Mouse (Mus musculus): ENCODE results near the gene Slc35f3. TPM values are rescaled to one million over a fixed set of nuclear protein-coding genes. Genes with fewer than 3 reads are reported as not detected.

Gene Slc35f3
- polyA plus RNA-seq, 1 experiment: 0.14 TPM

GRCm38 (mm10) chr8:126299333-126299732 is 975 bp downstream of the Slc35f3 start:
- TF ChIP-seq CTCF (IDR thresholded peaks at IDR 0.05; ENCODE audit: control insufficient read depth, insufficient read depth, insufficient replicate concordance, low read depth, low read length) (no peak), POLR2A (IDR thresholded peaks at IDR 0.05; ENCODE audit: control insufficient read depth, low read depth, low read length) (no peak)
- H3K4me1 ChIP-seq (ENCODE audit: control insufficient read depth, insufficient read depth, low read length): peaks cover 7% of the 10 kb centered on the region
- H3K4me3 ChIP-seq (ENCODE audit: control insufficient read depth, low read depth, low read length): no peak overlapping the region
- H3K27me3 ChIP-seq (ENCODE audit: control insufficient read depth, insufficient read depth, low read length): no peaks in the 10 kb centered on the region
- no peak overlapping the region for H3K27ac ChIP-seq (ENCODE audit: control insufficient read depth, insufficient read depth, low read depth, low read length)
- no peaks in the 10 kb centered on the region for H3K36me3 ChIP-seq (ENCODE audit: control insufficient read depth, insufficient read depth, low read length)

GRCm38 (mm10) chr8:126300350-126300749 is 2.0 kb downstream of the Slc35f3 start:
- no peaks in the 10 kb centered on the region for H3K36me3 ChIP-seq (ENCODE audit: control insufficient read depth, insufficient read depth, low read length)
- H3K27me3 ChIP-seq (ENCODE audit: control insufficient read depth, insufficient read depth, low read length): no peaks in the 10 kb centered on the region
- H3K27ac ChIP-seq (ENCODE audit: control insufficient read depth, insufficient read depth, low read depth, low read length): no peak overlapping the region
- TF ChIP-seq CTCF (IDR thresholded peaks at IDR 0.05; ENCODE audit: control insufficient read depth, insufficient read depth, insufficient replicate concordance, low read depth, low read length) (no peak), POLR2A (IDR thresholded peaks at IDR 0.05; ENCODE audit: control insufficient read depth, low read depth, low read length) (no peak)
- H3K4me1 ChIP-seq (ENCODE audit: control insufficient read depth, insufficient read depth, low read length): peaks cover 7% of the 10 kb centered on the region
- H3K4me3 ChIP-seq (ENCODE audit: control insufficient read depth, low read depth, low read length): no peak overlapping the region

GRCm38 (mm10) chr8:126301580-126301979 is 3.2 kb downstream of the Slc35f3 start:
- Histone ChIP-seq H3K4me3 (ENCODE audit: control insufficient read depth, low read depth, low read length) (no peak overlapping the region), H3K4me1 (ENCODE audit: control insufficient read depth, insufficient read depth, low read length) (peaks cover 7% of the 10 kb centered on the region), H3K36me3 (ENCODE audit: control insufficient read depth, insufficient read depth, low read length) (no peaks in the 10 kb centered on the region), H3K27ac (ENCODE audit: control insufficient read depth, insufficient read depth, low read depth, low read length) (no peak overlapping the region), H3K27me3 (ENCODE audit: control insufficient read depth, insufficient read depth, low read length) (no peaks in the 10 kb centered on the region)
- TF ChIP-seq CTCF (IDR thresholded peaks at IDR 0.05; ENCODE audit: control insufficient read depth, insufficient read depth, insufficient replicate concordance, low read depth, low read length): no peak
- no peak for TF ChIP-seq POLR2A (IDR thresholded peaks at IDR 0.05; ENCODE audit: control insufficient read depth, low read depth, low read length)

- no peak overlapping the region for H3K27ac ChIP-seq (ENCODE audit: control insufficient read depth, insufficient read depth, low read depth, low read length)
- TF ChIP-seq POLR2A (IDR thresholded peaks at IDR 0.05; ENCODE audit: control insufficient read depth, low read depth, low read length) (no peak), CTCF (IDR thresholded peaks at IDR 0.05; ENCODE audit: control insufficient read depth, insufficient read depth, insufficient replicate concordance, low read depth, low read length) (no peak)
- H3K4me1 ChIP-seq (ENCODE audit: control insufficient read depth, insufficient read depth, low read length): no peaks in the 10 kb centered on the region
- H3K36me3 ChIP-seq (ENCODE audit: control insufficient read depth, insufficient read depth, low read length): no peaks in the 10 kb centered on the region
- H3K4me3 ChIP-seq (ENCODE audit: control insufficient read depth, low read depth, low read length): no peak overlapping the region
- no peaks in the 10 kb centered on the region for H3K27me3 ChIP-seq (ENCODE audit: control insufficient read depth, insufficient read depth, low read length)
These were observed 8.8 kb downstream of the Slc35f3 start for GRCm38 (mm10) chr8:126307164-126307563.

- Histone ChIP-seq H3K27ac (ENCODE audit: control insufficient read depth, insufficient read depth, low read depth, low read length) (no peak overlapping the region), H3K36me3 (ENCODE audit: control insufficient read depth, insufficient read depth, low read length) (no peaks in the 10 kb centered on the region), H3K27me3 (ENCODE audit: control insufficient read depth, insufficient read depth, low read length) (no peaks in the 10 kb centered on the region), H3K4me1 (ENCODE audit: control insufficient read depth, insufficient read depth, low read length) (no peaks in the 10 kb centered on the region), H3K4me3 (ENCODE audit: control insufficient read depth, low read depth, low read length) (no peak overlapping the region)
- TF ChIP-seq CTCF (IDR thresholded peaks at IDR 0.05; ENCODE audit: control insufficient read depth, insufficient read depth, insufficient replicate concordance, low read depth, low read length): no peak
- no peak for TF ChIP-seq POLR2A (IDR thresholded peaks at IDR 0.05; ENCODE audit: control insufficient read depth, low read depth, low read length)
These were observed 10.7 kb downstream of the Slc35f3 start for GRCm38 (mm10) chr8:126309015-126309414.

- TF ChIP-seq POLR2A (IDR thresholded peaks at IDR 0.05; ENCODE audit: control insufficient read depth, low read depth, low read length): no peak
- TF ChIP-seq CTCF (IDR thresholded peaks at IDR 0.05; ENCODE audit: control insufficient read depth, insufficient read depth, insufficient replicate concordance, low read depth, low read length): no peak
- Histone ChIP-seq H3K4me1 (ENCODE audit: control insufficient read depth, insufficient read depth, low read length) (no peaks in the 10 kb centered on the region), H3K27ac (ENCODE audit: control insufficient read depth, insufficient read depth, low read depth, low read length) (no peak overlapping the region), H3K27me3 (ENCODE audit: control insufficient read depth, insufficient read depth, low read length) (no peaks in the 10 kb centered on the region), H3K36me3 (ENCODE audit: control insufficient read depth, insufficient read depth, low read length) (no peaks in the 10 kb centered on the region), H3K4me3 (ENCODE audit: control insufficient read depth, low read depth, low read length) (no peak overlapping the region)
These were observed 26.6 kb downstream of the Slc35f3 start for GRCm38 (mm10) chr8:126324931-126325330.

- Histone ChIP-seq H3K36me3 (ENCODE audit: control insufficient read depth, insufficient read depth, low read length) (no peaks in the 10 kb centered on the region), H3K27me3 (ENCODE audit: control insufficient read depth, insufficient read depth, low read length) (no peaks in the 10 kb centered on the region), H3K4me1 (ENCODE audit: control insufficient read depth, insufficient read depth, low read length) (no peaks in the 10 kb centered on the region), H3K4me3 (ENCODE audit: control insufficient read depth, low read depth, low read length) (no peak overlapping the region; the same call in 1 of the 2 replicates), H3K27ac (ENCODE audit: control insufficient read depth, insufficient read depth, low read depth, low read length) (no peak overlapping the region)
- no peak for TF ChIP-seq CTCF (IDR thresholded peaks at IDR 0.05; ENCODE audit: control insufficient read depth, insufficient read depth, insufficient replicate concordance, low read depth, low read length)
These were observed 27.8 kb downstream of the Slc35f3 start for GRCm38 (mm10) chr8:126326136-126326535.

- no peak overlapping the region for H3K27ac ChIP-seq (ENCODE audit: control insufficient read depth, insufficient read depth, low read depth, low read length)
These were observed 28.4 kb downstream of the Slc35f3 start for GRCm38 (mm10) chr8:126326731-126327130.

More at GRCm38 (mm10) chr8:126326731-126327130, 28.4 kb downstream of the Slc35f3 start:
- Histone ChIP-seq H3K4me1 (ENCODE audit: control insufficient read depth, insufficient read depth, low read length) (no peaks in the 10 kb centered on the region), H3K4me3 (ENCODE audit: control insufficient read depth, low read depth, low read length) (no peak overlapping the region), H3K27me3 (ENCODE audit: control insufficient read depth, insufficient read depth, low read length) (no peaks in the 10 kb centered on the region), H3K36me3 (ENCODE audit: control insufficient read depth, insufficient read depth, low read length) (no peaks in the 10 kb centered on the region)
- TF ChIP-seq CTCF (IDR thresholded peaks at IDR 0.05; ENCODE audit: control insufficient read depth, insufficient read depth, insufficient replicate concordance, low read depth, low read length): no peak
- no peak for TF ChIP-seq POLR2A (IDR thresholded peaks at IDR 0.05; ENCODE audit: control insufficient read depth, low read depth, low read length)

Data from testis, adult 2 months (tissue).